Mouse (Mus musculus) left cerebral cortex, adult 11 months (tissue): ENCODE data around the gene Ggta1.

Experiments
- DNase-seq: peaks from one replicate; pipeline ENCODE4 v3.0.0; 2022; ENCODE audit warnings: low spot score

Gene Ggta1

DNA sequence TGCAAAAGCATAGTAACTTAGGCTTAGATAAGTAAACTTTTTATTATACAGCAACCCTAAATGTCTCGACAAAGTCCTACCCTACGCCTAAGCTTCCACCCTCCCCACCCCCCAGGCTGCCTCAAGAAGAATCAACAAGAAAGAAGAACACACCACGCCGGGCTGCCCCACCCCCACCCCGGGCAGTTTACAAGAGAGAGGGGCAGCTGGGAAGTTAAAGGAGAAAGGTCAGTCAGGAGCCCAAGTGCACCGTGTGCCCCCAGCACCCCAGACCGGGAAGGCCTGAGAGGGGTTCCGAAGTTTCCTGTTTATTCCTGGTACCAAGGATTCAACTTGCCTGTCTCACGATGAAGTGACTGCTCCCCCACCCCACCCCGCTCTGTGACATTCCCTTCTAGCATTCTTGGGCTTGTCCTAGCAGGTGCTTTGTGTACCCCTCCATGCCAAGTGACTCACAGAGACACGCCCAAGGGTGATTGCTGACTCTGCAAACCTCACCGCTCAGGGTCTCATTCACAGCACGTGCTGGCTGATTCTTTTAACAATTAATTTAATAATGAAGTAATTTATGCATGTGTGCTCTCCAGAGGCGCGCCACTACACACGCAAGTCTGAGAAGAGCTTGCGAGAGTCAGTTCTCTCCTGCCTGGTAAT is 27.6 kb upstream of the Ggta1 start:
- DNase-seq, result no peak

DNA sequence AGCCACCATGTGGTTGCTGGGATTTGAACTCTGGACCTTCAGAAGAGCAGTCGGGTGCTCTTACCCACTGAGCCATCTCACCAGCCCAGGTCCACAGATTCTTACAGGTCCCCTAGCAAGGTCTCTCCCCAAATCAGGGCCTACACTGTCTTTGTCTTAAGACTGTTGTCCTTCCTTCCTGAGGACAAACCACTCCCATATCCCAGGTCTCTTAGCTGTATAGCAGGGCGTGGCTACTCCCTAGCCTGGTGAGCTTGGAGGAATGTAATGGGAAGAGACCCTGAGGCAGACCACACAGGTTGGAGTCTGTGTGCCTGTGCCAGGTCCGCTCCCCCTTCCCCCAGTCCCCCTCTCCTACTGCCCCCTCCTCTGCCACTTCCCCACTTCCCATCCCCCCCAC is 24.7 kb upstream of the Ggta1 start:
- no peak for DNase-seq

DNA sequence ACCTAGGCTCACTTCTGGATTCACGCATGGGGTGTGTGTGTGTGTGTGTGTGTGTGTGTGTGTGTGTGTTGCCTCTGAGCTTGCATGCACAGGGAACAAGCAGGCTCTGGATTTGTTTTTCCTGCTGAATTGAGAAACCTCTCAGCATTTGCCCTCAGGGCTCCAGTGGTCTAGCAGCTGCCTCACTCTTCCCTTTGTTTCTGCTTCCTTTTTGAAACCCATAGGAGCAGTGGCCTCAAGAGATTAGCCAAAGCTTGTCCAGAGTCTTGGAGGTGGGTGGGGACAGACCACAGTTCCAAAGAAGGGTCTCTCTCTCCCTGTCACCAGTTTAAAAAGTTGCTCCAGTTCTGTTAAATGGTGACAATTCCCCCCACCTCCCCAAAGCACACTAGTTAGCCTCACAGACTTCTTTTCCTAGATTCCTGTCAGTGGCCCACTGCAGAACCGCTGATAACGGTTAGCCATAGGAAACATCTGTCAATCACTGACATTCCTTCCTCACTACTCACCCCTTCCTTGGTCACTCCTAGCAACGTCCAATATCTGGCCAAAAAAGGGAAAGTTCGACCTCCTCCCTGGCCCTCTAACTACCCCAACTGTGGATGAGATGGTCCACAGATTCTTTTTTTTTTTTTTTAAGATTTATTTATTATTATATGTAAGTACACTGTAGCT is 24.1 kb upstream of the Ggta1 start:
- DNase-seq, result no peak

DNA sequence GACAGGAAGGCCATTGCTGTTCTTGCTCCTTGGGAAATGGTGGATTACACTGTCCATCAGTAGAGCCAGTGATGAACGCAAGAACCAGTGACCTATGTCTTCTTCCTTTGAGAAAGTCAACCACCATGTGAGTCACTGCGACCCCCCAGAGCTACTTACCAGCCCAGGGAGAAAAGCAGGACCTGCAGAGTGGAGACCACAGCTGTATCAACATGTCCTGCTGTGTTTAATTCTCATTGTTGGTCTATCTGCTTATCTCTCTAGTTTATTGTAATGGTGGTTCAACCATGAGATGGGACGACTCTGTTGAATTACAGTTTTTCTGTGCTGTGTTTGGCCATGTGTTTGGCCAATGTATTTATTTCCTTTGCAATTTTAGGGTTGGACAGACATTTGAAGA is 21.1 kb upstream of the Ggta1 start:
- no peak for DNase-seq

DNA sequence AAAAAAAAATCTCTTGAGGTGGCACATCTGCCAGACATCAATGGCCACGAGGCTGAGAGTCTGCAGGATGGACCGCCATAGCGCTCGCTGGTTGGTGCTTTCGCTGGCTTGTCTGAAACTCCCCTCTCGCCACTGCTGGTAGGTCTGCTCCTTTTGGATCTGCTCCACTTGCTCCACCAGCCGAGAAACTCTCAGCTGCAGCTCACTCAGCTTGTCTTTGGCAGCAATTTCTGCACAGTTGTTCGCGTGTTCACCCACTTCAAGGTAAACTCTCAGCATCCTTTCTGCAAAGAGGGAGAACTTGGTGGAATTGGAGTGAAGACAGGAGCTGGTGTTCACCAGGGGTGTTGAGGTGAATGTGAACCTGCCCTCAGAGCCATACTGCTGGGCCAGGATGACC is 20.4 kb upstream of the Ggta1 start:
- DNase-seq, result no peak

DNA sequence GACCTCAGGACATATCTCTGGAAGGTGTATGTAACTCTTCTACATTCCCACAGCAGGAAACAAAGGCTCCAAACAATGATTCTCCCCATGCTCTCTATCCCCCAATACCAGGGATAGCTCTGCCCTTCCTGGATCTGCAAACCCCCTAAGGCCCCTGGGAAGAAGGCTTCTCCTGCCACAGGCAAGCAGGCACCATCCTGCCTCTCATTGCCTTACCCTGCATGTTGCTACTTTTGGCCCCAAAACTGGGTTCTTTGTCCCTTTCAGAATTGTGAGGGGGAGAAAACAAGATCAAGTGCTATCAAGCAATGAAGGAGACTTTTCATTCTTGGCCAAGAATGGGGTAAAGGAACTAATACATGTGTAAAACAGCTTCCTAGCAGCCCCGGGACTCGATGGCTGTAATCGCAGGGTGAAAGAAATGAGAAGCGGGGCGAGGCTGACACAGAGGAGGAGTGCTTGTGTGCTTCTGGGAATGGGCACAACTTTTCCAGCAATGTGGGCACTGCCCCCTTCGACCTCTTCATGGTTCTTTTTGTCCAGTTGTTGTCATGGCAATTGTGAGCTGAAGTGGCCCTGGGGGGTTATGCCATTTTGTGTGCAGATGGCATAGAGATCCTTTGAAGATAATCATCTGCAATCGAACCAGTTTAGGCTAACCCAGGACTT is 18.4 kb upstream of the Ggta1 start:
- no peak for DNase-seq

DNA sequence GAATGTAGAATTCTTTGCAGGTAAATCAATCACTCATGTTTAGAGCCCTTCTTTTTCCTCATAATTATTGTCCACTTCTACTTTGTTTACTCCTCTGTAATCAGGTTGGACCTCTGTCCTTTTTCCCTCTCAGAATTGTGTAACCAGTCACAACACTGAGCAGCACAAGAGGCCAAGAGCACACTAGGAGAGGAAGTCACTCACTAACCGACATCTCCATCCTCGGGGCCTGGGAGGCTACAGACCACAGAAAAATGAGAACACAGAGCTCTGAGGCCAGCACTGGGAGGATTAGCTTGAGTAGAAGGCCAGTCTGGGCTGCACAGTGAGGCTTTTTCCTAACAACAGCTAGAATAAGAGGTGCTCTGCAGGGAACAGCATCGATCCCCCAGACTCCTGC is 17.0 kb upstream of the Ggta1 start:
- no peak for DNase-seq

DNA sequence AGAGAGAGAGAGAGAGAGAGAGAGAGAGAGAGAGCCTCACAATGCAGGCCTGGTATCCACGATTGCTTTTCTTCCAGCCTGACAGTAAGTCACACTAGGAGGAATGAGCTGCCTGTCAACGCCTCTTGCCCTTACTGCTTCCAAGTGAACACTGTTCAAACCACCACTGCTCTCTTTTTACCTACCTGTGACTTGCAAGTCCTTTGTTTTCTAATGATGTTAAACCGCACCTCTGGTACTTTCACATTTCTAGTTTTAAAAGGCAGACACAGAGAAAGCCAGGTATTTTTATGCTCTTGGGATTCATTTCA is 15.7 kb upstream of the Ggta1 start:
- no peak for DNase-seq

DNA sequence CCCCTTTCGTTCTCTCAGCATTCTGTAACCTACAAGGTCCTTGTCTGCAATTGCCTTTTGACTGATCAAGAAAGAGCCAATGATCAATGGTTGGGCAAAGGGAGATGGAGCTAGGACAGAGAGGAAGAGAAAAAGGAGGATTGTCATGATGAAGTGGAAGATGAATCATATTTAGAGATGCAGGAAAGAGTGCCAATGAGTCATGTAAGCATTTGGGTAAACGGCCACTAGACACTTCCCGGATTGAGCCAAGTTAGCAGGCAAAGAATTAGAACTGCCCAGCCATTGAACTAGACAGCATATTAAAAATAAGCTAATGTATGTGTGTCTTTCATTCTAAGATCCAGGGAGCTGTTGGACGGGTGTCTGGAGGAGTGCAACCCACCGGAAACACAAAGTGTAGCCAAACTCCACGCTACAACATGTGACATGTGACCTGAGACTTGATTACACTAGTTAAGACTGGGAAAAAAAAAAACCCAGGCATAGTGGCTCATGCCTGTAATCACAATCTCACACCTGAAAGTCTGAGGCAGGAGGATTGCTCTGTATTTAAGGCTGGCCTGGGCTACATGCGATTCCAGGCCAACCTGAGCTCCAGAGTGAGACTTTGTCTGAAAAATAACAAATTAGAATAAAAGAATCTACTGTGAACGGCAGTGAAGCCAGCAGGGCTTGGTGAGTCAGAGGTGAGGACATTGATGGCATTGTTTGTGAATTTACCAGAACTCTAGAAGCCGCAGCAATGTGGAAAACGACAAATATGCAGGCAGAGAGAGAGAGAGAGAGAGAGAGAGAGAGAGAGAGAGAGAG is 15.2 kb upstream of the Ggta1 start:
- no peak for DNase-seq

DNA sequence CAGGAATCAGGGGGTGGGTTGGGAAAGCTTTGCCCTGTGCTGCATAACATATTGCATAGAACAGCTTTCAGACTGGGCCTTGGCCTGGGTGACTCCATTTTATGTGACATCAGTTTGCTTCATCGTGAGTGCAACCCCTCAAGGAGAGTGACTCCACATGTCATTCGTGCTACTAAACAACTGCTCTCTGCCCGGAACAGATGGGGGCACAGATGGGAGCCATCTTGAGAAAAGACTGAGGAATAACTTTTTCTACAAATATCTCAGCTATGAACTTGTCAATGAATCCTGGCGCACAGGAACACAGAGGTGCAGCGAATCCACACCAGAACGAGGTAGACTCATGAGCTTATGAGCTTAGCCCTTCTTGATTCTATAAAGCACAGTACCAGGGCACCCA is 14.3 kb upstream of the Ggta1 start:
- no peak for DNase-seq

DNA sequence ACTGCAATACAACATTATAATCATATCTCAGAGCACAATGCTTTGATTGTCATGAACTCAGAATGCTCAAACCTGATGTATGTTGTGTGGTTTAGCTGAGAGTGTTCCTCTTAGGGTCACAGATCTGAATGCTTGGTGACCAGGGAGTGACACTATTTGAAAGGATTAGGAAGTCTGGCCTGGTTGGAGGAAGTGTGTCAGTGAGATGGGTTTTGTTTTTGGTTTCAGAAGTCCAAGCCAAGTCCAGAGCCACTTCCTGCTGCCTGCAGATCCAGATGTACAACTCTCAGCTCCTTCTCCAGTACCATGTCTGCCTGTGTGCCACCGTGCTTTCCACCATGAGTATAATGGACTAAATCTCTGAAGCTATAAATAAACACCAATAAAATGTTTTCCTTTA is 11.9 kb upstream of the Ggta1 start:
- no peak for DNase-seq

DNA sequence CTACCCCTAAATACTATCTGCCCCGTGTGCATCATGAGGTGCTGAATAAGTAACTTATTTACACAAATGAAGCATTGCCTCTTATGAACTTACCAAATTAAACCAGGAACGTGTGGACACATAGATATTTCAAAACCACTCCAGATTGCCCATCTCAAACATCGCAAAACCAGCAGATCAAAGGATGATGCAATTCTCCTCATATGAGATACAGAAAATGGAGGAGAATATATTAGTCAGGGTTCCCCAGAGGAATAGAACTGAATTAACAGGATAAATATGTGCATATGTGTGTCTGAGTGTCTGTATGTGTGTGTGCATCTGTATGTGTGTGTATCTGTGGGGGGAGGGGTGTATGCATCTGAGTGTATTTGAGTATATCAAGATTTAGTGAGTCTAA is 6.2 kb upstream of the Ggta1 start:
- DNase-seq, result no peak

DNA sequence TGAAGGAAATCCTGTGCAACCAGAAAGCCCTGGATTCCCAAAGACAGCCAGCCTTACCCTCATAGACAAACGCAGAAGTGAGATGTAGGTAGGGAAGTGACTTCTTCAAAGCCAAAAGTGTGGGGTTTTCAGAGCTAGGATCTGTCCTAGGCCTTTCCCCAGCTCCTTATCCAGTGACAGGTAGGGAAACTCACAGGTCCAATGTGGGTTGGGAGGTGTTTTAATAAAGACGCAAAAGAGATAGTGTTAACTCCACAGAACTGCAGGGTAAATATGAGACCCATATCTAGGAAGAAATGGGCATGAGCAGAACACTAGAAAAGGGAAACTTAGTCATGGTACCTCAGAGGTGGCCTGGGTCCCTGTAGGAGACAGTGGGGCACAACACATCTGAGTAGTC is 5.2 kb upstream of the Ggta1 start:
- no peak for DNase-seq

DNA sequence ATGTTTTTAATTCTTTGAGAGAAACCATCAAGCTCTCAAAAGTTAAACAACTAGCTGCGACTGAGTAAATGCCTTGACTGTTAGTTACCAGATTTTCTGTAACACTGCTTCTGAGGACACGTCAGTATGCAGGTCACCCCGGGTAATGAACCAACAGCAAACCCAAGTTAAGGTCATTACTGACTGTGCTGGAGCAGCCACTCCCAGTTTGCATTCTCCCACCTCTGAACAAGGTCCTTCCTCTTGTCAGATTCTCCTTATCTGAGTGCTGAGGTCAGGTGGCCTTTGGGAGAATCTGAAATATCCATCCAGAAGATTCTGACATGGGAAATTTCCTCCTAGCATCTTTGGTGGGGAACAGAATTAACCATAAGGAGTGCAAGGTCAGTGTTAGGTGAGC is 4.8 kb upstream of the Ggta1 start:
- no peak for DNase-seq

DNA sequence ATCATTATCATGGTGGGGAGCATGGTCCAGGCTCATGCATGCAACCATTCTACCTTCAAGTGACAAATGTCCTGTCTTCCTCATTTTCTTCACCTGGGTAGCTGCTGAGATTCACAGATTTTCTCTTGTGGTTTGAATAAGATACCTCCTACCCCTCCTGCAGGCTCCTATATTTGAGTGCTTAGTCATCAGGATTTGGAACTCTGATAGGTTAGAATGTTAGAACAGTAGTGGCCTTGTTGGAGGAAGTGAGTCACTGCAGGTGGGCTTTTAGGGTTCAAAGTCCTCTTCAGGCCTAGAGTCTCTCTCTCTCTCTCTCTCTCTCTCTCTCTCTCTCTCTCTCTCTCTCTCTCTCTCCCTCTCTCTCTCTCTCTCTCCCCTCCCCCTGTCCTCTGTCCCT is 2.6 kb upstream of the Ggta1 start:
- no peak for DNase-seq

DNA sequence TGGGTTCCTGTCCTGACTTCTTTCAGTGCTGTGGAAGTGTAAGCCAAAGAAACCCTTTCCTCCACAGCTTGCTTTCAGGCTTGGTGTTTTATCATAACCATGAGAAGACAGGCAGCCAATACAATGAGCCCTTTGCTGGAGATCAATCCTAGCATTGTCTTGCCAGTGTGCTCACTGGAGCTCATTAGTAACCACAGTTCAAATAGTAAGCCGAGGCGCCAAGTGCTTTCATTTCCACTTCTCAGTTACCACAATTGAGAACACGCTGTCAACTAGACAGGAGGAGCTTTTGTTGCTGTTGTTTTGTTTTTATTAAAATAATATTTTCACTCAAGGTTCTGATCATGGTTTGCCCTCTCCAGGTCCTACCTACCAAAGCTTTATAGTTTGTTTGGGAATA is 1.5 kb upstream of the Ggta1 start:
- DNase-seq, result no peak

DNA sequence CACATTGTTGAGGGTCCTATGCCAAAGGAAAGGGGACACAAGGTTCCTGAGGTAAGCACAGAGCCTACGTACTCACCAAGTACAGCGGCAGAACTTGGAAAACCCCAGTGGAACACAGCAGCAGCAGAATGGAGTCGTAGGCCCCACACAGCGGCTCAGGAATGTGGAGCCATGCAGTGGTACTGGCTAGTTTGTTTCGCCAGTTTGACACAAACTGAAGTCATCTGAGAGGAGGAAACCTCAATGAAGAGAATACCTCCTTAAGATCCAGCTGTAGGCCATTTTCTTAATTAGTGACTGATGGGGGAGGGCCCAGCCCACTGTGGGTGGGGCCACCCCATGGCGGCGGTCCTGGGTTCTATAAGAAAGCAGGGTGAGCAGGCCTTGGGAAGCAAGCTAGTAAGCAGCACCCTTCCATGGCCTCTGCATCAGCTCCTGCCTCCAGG is 1.1 kb upstream of the Ggta1 start:
- DNase-seq, result no peak

DNA sequence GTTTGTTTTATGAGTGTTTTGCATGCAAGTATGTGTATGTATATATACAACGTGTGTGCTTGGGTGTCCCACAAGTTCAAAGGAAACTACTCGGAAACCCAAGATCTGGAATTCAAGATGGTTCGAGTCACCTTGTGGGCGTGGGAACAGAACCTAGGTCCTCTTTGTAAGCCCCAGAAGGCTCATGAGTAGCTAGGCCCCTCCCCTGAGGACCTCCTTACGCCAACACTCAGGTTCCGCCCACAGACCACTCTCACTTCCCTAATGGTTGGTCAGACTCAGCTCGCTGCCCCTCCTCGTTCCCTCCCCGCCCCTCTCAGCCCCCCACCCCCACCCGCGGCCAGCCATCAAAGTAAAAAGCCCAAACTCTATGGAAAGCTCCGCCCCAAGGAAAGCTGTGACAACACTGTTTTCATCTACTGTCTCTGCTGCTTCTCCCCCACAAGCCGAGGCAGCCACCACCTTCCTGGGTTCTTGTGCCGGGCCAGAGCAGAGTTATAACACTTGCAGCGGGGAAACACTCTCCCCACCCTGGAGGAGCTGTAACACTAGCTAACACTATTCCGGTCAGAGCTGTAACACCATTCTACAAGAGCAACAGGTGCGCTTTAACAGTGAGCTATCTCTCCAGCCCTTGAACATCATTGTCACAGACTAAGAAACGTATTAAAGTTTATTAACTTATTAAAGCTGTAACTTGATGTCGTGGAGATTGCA is 499 bp upstream of the Ggta1 start:
- DNase-seq, result no peak

DNA sequence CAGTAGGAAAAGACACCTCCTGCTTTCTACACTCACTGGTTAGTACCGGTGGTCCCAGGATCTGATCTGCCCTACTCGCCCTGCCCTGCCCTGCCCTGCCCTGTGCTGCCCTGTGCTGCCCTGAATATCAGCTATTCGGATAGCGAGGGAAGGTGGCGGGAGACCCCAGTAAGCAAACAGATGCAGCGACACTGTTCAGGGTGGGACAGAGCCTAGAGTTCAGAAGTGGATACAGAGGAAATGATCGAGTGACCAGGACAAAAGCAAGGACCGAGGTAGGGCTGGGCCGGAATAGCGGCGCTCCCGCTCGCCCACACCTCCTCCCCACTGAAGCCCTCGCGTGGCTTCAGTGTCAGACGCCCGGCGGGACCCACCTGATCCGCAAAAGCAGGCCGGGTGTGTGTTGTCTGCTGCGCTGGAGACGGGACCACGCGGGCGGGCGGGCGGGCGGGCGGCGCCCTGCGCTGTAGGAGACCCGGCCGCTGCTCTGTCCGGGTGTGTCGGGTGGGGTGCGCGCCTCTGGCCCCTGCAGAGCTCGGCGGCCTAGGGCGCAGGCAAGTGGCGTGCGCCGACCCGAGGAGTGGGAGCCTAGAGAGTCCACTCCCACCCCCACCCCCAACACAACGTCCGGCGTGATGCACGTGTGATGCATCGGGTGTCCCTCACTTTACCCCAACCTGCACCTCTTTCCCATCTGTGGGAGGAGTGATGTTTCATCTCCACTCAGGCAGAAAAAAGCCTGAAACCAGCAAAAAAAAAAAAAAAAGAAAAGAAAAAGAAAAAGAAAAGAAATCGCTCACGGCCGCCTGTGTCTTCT is 852 bp downstream of the Ggta1 start:
- DNase-seq, result no peak

DNA sequence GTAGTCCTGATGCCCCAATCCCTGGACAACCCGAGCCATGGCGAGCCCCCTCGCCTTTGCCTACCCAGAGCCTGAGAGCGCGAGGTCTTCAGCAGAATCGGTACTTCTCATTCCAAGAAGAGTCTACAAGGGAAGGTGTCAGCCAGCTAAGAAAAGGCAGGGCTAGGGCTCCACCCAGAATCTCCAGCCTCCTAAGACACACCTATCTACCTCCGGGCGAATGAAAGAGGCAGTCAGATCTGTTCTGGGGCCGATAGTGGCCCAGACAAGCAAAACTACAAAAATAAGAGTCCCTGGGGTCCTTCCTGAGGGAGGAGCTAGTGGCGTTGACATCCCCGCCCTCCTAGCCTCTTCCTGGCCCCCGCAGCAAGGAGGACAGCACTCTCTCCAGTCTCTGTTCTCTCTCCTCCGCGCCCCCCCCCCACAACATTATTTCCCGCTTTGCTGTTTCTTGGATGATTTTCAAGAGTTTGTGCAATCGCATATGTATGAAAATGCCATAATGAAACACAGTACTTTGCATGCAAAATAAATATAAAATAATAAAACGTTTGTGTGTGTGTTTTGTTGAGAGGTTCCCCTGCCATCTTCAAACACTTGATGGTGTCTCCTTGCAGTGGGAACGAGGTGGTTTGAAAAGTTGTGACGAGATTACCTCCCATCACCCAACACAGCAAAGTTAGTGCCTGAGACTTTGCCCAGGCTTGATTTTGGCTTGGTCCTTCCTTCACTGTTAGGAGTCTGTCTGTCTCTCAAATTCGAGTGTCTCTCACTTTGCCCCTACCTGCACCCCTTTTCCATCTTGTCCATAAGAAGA is 1.7 kb downstream of the Ggta1 start:
- no peak for DNase-seq
